Mouse (Mus musculus) heart, postnatal 14 days (tissue): Measurements from ENCODE around the gene Cd40. TPM values are rescaled to one million over a fixed set of nuclear protein-coding genes. Genes with fewer than 3 reads are reported as not detected.
A peak's percentile ranks its signal among the peaks of the same experiment; 100 is the strongest.

Experiments used
- DNase-seq, 2 experiments: peaks; one replicate each; pipeline ENCODE4 v3.0.0; 2021 to 2022
- intact Hi-C: fragments of 180-260 bp; cut with DNase I; formaldehyde crosslinking; loops from one replicate; pipeline ENCODE4 v1.15.1; 2025
- total RNA-seq, 2 experiments: library from RNA; stranded (reverse); gene quantifications; 2 replicates each; pipeline ENCODE4 v1.2.3; 2021

Cd40 gene
- total RNA-seq, 2 experiments from 2014 or later, result 2.4 to 3.0 TPM

DNA sequence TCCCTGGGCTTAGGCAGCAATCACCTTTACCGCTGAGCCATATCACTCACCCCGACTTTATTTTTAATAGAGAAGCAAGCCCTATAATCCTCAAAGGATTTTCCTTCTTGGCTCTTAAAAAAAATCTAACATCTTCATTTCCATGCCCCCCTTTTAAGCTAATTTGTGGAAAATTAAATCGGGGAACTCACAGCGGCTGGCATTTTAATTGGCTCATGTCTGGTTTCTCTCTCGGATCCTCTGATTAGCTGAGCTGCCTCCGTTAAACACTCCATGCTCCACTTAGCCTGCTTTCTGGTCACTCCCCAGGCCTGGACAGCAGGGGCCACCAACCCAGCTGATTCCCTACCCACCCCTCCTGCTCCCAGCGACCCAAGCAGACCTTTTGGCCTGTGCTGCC lies 37.0 kb downstream of the Cd40 start:
- intact Hi-C loops, result no loop called here
- DNase-seq, result no peak

DNA sequence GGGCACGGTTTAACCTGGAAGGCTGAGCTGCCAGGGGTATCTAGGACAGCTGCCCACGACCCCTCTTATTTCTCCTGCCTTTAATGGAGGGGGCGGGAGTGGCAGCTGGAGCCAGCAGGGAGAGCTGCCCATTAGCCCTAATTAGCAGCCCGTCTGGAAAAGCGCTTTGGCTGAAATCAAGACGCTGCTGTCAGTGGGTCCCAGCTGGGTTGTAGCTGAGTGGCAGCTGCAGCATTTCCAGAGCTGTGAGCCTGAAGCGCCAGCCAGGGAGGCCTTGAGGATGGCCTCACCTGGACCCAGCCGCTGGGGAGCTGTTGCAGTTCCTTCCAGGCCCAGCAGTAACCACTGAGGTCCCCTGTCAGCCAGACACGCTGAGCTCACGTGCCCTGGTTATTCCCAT lies 40.9 kb downstream of the Cd40 start:
- intact Hi-C loops, result no loop called here
- no peak for DNase-seq

GRCm38 (mm10) chr2:165098861-165099260 lies 43.4 kb downstream of the Cd40 start:
- intact Hi-C loops, result no loop called here
- DNase-seq, result peak in 1 of 2 experiments; percentile 20

DNA sequence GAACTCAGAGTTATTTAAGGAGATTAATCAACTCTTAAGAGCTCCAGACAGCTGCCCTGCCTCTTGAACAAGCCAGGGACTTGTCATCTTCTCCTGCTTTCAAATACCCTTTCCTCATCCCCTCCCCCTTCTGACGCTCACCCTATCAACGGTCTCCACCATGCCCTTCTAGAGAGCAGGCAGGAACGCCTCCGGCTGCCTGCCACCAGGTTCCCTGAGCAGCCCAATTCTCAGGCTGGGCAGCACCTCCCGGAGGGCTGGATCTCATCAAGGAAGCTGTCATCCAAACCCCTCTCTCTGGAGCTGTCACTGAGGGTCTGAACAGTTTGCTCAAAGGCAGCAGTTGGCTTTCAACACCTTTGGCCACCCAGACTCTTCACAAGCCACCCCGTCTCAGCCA lies 45.3 kb downstream of the Cd40 start:
- DNase-seq, result no peak
- intact Hi-C loops, result no loop called here

DNA sequence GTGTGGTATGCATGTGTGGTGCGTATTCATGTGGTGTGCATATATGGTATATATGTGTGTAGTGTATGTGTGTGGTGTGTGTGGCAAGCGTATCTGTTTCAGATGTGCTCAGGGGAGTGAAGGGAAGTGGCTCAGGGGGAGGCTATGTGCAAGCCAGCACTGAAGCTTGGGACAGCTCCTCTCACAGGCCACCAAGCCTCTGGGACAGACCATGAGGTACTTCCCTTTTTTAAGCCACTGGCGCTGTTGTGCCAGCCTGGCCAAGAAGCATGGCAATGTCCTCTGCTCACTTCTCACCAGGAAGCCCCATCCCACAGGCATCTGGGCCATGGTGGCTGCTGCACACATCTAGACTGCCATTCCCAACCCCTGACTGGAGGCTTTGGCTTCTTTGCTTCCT lies 47.5 kb downstream of the Cd40 start:
- no peak for DNase-seq

DNA sequence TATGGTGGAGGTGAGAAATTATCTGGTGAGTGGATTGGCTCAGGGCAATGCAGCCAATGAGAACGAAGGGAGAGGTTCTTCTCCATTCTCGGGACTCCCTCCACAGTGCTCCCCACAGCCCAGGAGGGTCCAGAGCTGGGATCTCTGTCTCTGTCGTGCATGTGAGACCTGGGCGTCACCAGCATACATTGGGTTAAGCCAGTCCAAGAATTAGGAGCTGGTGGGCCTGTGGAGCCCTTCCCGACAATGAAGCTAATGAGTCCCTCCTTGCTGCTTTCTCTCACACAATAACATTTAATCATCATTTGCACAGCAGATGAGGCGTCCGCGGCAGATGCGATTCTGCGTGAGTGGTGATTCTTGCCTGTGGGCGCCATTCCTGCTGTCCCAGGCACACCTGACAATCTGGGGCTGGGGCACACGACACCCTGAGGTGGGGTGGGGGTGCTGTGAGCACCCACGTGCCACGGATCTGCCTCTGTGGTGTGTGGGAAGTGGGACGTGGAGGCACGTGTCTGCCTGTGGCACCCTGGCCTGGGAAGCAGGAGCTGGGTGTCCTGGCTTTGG lies 50.2 kb downstream of the Cd40 start:
- intact Hi-C loops, result no loop called here
- no peak for DNase-seq

More for the DNA sequence above, 47.5 kb downstream of the Cd40 start:
- intact Hi-C loops, result no loop called here

DNA sequence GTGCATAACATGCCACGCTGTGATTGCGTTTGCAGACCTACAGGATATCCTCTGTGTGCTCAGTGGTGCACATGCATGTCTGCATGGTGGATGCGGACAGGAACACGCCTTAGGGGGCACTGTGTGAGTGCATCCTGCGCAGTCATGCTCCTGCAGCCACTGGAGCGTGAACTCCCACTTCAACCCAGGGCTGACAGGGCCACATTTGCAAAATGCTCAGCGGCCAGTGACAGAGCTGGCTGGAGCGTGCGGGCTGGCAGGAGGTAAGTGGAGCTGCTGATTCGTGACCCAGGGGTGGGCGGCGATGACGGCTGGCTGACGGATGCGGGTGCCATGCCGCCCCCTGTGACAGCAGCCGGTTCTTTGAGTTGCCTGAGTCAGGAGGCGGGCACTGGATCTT lies 51.2 kb downstream of the Cd40 start:
- DNase-seq, result no peak
- intact Hi-C loops, result no loop called here

DNA sequence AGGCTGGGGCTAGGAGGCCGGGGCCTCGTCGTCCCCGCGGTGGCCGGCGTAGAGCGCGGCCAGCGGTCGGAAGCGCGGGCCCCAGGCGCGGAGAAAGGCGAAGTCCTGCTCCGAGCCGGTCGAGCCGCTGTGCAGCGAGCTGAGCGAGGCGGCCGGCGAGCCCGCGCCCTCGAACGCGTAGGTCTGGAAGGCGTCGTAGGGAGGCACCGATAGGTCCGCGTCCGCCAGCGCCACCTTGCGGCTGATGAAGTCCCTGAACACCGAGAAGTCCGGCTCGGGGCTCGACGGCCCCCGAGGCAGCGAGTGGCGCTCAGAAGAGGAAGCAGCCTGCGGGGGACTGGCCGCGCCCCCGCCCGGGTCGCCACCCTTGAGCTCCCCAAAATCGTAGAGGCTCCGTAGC lies 56.7 kb downstream of the Cd40 start:
- intact Hi-C loops, result loop anchor here (2.0 to 5.0 kb wide), 2 partner anchors 37 to 150 kb away; partner anchors contain the start of gene Slc12a5
- DNase-seq, result peak; percentile 91 to 93

GRCm38 (mm10) chr2:165113733-165114132 lies 58.3 kb downstream of the Cd40 start:
- no peak for DNase-seq
- intact Hi-C loops, result loop anchor here (2.0 to 5.0 kb wide), 2 partner anchors 39 to 151 kb away; partner anchors contain the start of gene Slc12a5

DNA sequence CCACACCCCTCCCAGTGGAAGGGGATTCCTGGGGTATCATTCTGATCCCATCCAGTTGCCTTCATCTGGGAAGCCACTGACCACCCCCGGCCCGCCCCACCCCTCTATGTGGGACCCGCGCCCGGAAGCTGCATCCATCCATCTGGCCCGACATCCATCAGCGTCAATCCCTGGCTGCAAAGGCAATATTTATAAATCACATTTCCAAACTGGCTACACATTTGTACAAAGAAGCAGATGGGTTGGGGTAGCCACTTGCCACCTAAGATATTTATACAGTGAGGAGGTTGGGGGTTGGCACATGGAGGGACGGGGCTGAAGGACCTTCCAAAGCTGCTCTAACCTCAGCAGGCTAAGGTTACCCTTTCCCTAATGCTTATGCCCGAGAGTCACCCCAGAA lies 65.3 kb downstream of the Cd40 start:
- intact Hi-C loops, result no loop called here
- DNase-seq, result no peak

DNA sequence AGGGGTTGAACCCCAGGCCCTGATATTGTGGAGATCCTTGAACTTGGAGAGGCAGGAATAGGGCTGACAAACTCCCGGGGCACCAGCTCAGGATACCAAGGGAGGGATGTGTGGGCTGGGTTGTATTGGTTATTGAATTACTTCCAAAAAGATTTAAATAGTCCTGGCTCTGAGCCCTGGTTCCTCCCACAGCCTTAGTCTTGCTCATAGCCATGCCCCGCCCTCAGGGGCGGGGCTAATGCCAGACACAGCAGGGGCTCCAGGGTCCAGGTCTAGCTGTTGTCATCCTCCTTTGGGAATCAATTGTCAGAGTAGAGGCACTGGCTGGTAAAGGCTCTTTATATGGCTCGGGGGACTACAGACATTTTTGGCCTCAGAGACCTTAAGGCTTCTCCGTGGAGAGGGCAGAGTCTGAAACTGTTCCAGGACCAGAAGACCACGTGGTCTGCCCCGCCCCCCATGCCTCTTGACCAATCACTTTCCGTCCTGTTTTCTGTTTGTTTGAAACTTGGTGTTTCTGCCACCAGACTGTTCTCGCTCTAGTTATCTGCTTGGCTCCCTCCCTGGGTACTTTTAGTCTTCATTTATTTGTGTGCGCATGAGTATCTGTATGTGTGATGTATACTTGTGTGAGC lies 65.9 kb downstream of the Cd40 start:
- intact Hi-C loops, result no loop called here
- no peak for DNase-seq

Other genes with a start within 250 kb of the Cd40 start
- 1 to 10 TPM; 3.7 to 5.0 TPM for gene Zswim1, start 232.9 kb upstream of the Cd40 start, total RNA-seq
- gene Spata25, start 227.1 kb upstream of the Cd40 start, total RNA-seq, result 1 to 10 TPM in 1 of 2 experiments, under 1 TPM in 1; 0.86 to 1.0 TPM
- gene Ctsa, start 222.8 kb upstream of the Cd40 start, total RNA-seq, result 100 to 1,000 TPM in 1 of 2 experiments, 10 to 100 TPM in 1; 97.7 to 103 TPM
- 10 to 100 TPM; 34.6 to 34.7 TPM for gene Neurl2, start 222.2 kb upstream of the Cd40 start, total RNA-seq
- gene Pltp, start 197.9 kb upstream of the Cd40 start, total RNA-seq, result 10 to 100 TPM; 43.7 to 58.5 TPM
- gene Pcif1, start 176.3 kb upstream of the Cd40 start, total RNA-seq, result 10 to 100 TPM; 33.0 to 33.6 TPM
- gene Zfp335, start 143.9 kb upstream of the Cd40 start, total RNA-seq, result 10 to 100 TPM; 10.7 to 10.8 TPM
- under 1 TPM; 0.43 to 0.63 TPM for gene Mmp9, start 114.8 kb upstream of the Cd40 start, total RNA-seq
- under 1 TPM; 0.73 to 0.91 TPM for gene Slc12a5, start 94.8 kb upstream of the Cd40 start, total RNA-seq
- 10 to 100 TPM; 19.7 to 22.8 TPM for gene Ncoa5, start 20.8 kb upstream of the Cd40 start, total RNA-seq
- not detected for gene 1700025C18Rik, start 35.1 kb downstream of the Cd40 start, total RNA-seq
- under 1 TPM; 0.17 to 0.22 TPM for gene Cdh22, start 179.2 kb downstream of the Cd40 start, total RNA-seq
- 10 to 100 TPM; 16.9 to 17.4 TPM for gene Slc35c2, start 232.2 kb downstream of the Cd40 start, total RNA-seq